Mouse (Mus musculus): ENCODE data around the gene St8sia4. TPM values are rescaled to one million over a fixed set of nuclear protein-coding genes. Genes with fewer than 3 reads are reported as not detected.

Gene St8sia4
- total and polyA plus RNA-seq, 3 experiments, result 0.81 to 1.3 TPM; not detected in 1

GRCm38 (mm10) chr1:95624376-95624775, 43.0 kb downstream of the St8sia4 start:
- Histone ChIP-seq H3K9ac (ENCODE audit: control insufficient read depth, low read depth, low read length, poor library complexity, severe bottlenecking) (no peak overlapping the region), H3K36me3 (ENCODE audit: control insufficient read depth in 1 of 2, insufficient read depth in 2 of 2, low read length in 2 of 2) (no peaks in the 10 kb centered on the region), H3K27ac (ENCODE audit: control insufficient read depth, low read depth, low read length) (no peak overlapping the region), H3K4me3 (ENCODE audit: control insufficient read depth in 1 of 2, insufficient read depth in 1 of 2, low read depth in 2 of 2, low read length in 2 of 2) (no peak overlapping the region), H3K27me3 (ENCODE audit: control insufficient read depth in 1 of 2, insufficient read depth in 2 of 2, low read length in 2 of 2) (no peaks in the 10 kb centered on the region), H3K4me1 (ENCODE audit: control insufficient read depth in 1 of 2, insufficient read depth in 2 of 2, low read length in 2 of 2) (no peaks in the 10 kb centered on the region), H3K9me3 (replicated peaks; ENCODE audit: insufficient read depth, low read length) (no peaks in the 10 kb centered on the region), H3K79me2 (ENCODE audit: control insufficient read depth, insufficient read depth, low read length, poor library complexity) (no peaks in the 10 kb centered on the region)
- DNase-seq (ENCODE audit: low read depth, low spot score), result no peak
- TF ChIP-seq MEF2A (IDR thresholded peaks at IDR 0.05; ENCODE audit: extremely low read depth, insufficient replicate concordance, low read depth, low read length, poor library complexity, severe bottlenecking) (no peak), RCOR1 (IDR thresholded peaks at IDR 0.05; ENCODE audit: low read depth, low read length) (no peak), ETS1 (IDR thresholded peaks at IDR 0.05; ENCODE audit: low read depth, low read length) (no peak), USF1 (IDR thresholded peaks at IDR 0.05; ENCODE audit: low read depth, low read length) (no peak), TCF12 (IDR thresholded peaks at IDR 0.05; ENCODE audit: low read depth, low read length) (no peak), MAZ (IDR thresholded peaks at IDR 0.05; ENCODE audit: low read depth, low read length) (no peak), ZMIZ1 (IDR thresholded peaks at IDR 0.05; ENCODE audit: low read depth, low read length) (no peak), ZC3H11A (IDR thresholded peaks at IDR 0.05; ENCODE audit: low read depth, low read length) (no peak), BHLHE40 (IDR thresholded peaks at IDR 0.05; ENCODE audit: borderline replicate concordance, low read depth, low read length) (no peak), SIN3A (IDR thresholded peaks at IDR 0.05; ENCODE audit: low read length) (no peak), CTCF (IDR thresholded peaks at IDR 0.05 in 2 of 3, conservative IDR thresholded peaks at IDR 0.05 in 1 of 3; ENCODE audit: control insufficient read depth in 1 of 3, insufficient read depth in 1 of 3, low read depth in 2 of 3, low read length in 3 of 3, poor library complexity in 1 of 3, severe bottlenecking in 1 of 3) (no peak), MAX (IDR thresholded peaks at IDR 0.05; ENCODE audit: low read length) (no peak), EP300 (IDR thresholded peaks at IDR 0.05; ENCODE audit: low read depth in 1 of 2, low read length in 2 of 2) (no peak), CHD2 (IDR thresholded peaks at IDR 0.05; ENCODE audit: low read length) (no peak), CHD1 (IDR thresholded peaks at IDR 0.05; ENCODE audit: low read depth, low read length) (no peak), MYB (IDR thresholded peaks at IDR 0.05; ENCODE audit: low read depth, low read length) (no peak), ZNF384 (IDR thresholded peaks at IDR 0.05; ENCODE audit: low read depth, low read length) (no peak)

GRCm38 (mm10) chr1:95618647-95619046, 48.7 kb downstream of the St8sia4 start:
- DNase-seq (ENCODE audit: low read depth, low spot score), result no peak
- no peaks in the 10 kb centered on the region for H3K27me3 ChIP-seq (ENCODE audit: control insufficient read depth in 1 of 2, insufficient read depth in 2 of 2, low read length in 2 of 2)
- H3K36me3 ChIP-seq (ENCODE audit: control insufficient read depth in 1 of 2, insufficient read depth in 2 of 2, low read length in 2 of 2), result no peaks in the 10 kb centered on the region
- H3K4me1 ChIP-seq (ENCODE audit: control insufficient read depth in 1 of 2, insufficient read depth in 2 of 2, low read length in 2 of 2), result no peaks in the 10 kb centered on the region
- H3K4me3 ChIP-seq (ENCODE audit: control insufficient read depth in 1 of 2, insufficient read depth in 1 of 2, low read depth in 2 of 2, low read length in 2 of 2), result no peak overlapping the region
- no peak overlapping the region for H3K9ac ChIP-seq (ENCODE audit: control insufficient read depth, low read depth, low read length, poor library complexity, severe bottlenecking)
- no peaks in the 10 kb centered on the region for H3K79me2 ChIP-seq (ENCODE audit: control insufficient read depth, insufficient read depth, low read length, poor library complexity)
- no peak overlapping the region for H3K27ac ChIP-seq (ENCODE audit: control insufficient read depth, low read depth, low read length)
- no peak for TF ChIP-seq EP300 (IDR thresholded peaks at IDR 0.05; ENCODE audit: low read depth in 1 of 2, low read length in 2 of 2)
- no peak for TF ChIP-seq UBTF (IDR thresholded peaks at IDR 0.05; ENCODE audit: borderline replicate concordance, insufficient read depth, low read depth, low read length)
- TF ChIP-seq GABPA (IDR thresholded peaks at IDR 0.05; ENCODE audit: low read depth, low read length), result no peak
- no peak for TF ChIP-seq CTCF (IDR thresholded peaks at IDR 0.05 in 2 of 3, conservative IDR thresholded peaks at IDR 0.05 in 1 of 3; ENCODE audit: control insufficient read depth in 1 of 3, insufficient read depth in 1 of 3, low read depth in 2 of 3, low read length in 3 of 3, poor library complexity in 1 of 3, severe bottlenecking in 1 of 3)
- TF ChIP-seq RCOR1 (IDR thresholded peaks at IDR 0.05; ENCODE audit: low read depth, low read length), result no peak
- TF ChIP-seq MAZ (IDR thresholded peaks at IDR 0.05; ENCODE audit: low read depth, low read length), result no peak
- no peak for TF ChIP-seq MAX (IDR thresholded peaks at IDR 0.05; ENCODE audit: low read length)
- TF ChIP-seq NELFE (IDR thresholded peaks at IDR 0.05; ENCODE audit: low read depth, low read length), result no peak
- no peak for TF ChIP-seq ZMIZ1 (IDR thresholded peaks at IDR 0.05; ENCODE audit: low read depth, low read length)
- no peak for TF ChIP-seq JUND (IDR thresholded peaks at IDR 0.05; ENCODE audit: low read depth, low read length)
- no peak for TF ChIP-seq TAL1 (IDR thresholded peaks at IDR 0.05; ENCODE audit: low read length)
- no peaks in the 10 kb centered on the region for H3K9me3 ChIP-seq (replicated peaks; ENCODE audit: insufficient read depth, low read length)

Measured in MEL (cell line).